Comparison of ENCODE assay signal across 23 mouse cellular contexts in the genomic region with DNA sequence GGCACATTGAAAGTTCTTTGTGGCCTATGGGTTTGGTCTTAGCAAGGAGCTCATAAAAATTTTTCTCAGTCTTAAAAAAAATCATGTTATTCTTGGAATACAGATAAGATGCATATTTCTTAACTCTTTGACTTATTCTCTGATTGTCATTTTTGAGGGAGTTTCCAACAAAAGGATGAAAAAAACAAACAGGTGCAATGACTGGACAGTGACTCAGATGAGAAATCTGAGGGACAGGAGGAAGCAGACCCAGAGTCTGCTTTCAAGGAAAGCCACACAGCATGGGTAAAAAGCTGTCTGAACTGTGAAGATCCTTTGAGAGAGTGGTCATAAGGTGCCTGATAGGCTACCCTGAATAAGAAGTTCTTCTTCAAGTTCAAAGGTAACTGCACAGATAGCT.
DNase-seq lines count a peak whose midpoint lies in the region; TF ChIP-seq lines count a peak whose summit lies in the region.
"Had no signal": no experiment of that assay in that cellular context is flagged by ENCODE, and none has a peak within 500 bp of the region (broad histone marks: within the 10 kb centered on the region; RNA-seq: fewer than 3 reads in every experiment).

No protein-coding gene starts in this region.

- H3K4me3 ChIP-seq in C2C12 (ENCODE audit: insufficient read depth, poor library complexity, severe bottlenecking) = no peak overlapping the region
- H3K4me3 ChIP-seq in embryonic fibroblast, embryonic 13.5 days (ENCODE audit: insufficient read depth, low read length) = no peak overlapping the region
- no peak overlapping the region for H3K4me3 ChIP-seq in myocyte

- no peak overlapping the region for H3K4me2 ChIP-seq in myocyte (ENCODE audit: low read depth)

- H3K27me3 ChIP-seq in C2C12 (ENCODE audit: control insufficient read depth, insufficient read depth, insufficient read length) (no peaks in the 10 kb centered on the region), myocyte (ENCODE audit: control insufficient read depth, insufficient read depth, insufficient read length) (no peaks in the 10 kb centered on the region)
- H3K27me3 ChIP-seq: CH12.LX, Patski had no signal

- DNase-seq in 3T3-L1 (ENCODE audit: low read depth, low spot score) = peak; percentile 18
- no peak for DNase-seq in heart, postnatal 25 days (ENCODE audit: low spot score)
- DNase-seq in gastrocnemius, adult 18-20 months (ENCODE audit: low spot score) = no peak
- no peak for DNase-seq in right cerebral cortex, postnatal 25 days
- DNase-seq in adrenal gland, adult 18-20 months (ENCODE audit: low spot score in 2 of 2) = no peak
- DNase-seq: adrenal gland, adult 2 months; adrenal gland, adult 8-10 months; adrenal gland, postnatal 10 days; adrenal gland, postnatal 14 days; adrenal gland, postnatal 25 days; adrenal gland, postnatal 36 days; B cell, adult 2 months; cerebellum, adult 11 months; cerebellum, adult 11-12 months; cerebellum, adult 18-20 months; cerebellum, adult 2 months; cerebellum, adult 8-10 months had no signal

- no peak for TF ChIP-seq CTCF in C2C12 (IDR thresholded peaks at IDR 0.05; ENCODE audit: control insufficient read depth, insufficient read depth, insufficient read length)
- no peak for TF ChIP-seq CTCF in embryonic fibroblast, embryonic 13.5 days (IDR thresholded peaks at IDR 0.05; ENCODE audit: borderline replicate concordance, insufficient read depth, low read length)

- intact Hi-C loops in heart, postnatal 25 days (cut with DNase I) = no loop called here

- H3ac ChIP-seq in C2C12 (ENCODE audit: control insufficient read depth, insufficient read length, low read depth) (no peak overlapping the region), myocyte (ENCODE audit: control insufficient read depth, insufficient read length) (no peak overlapping the region)

- peak overlapping the region; percentile 26; the same call in 1 of the 2 replicates for H3K27ac ChIP-seq in embryonic fibroblast, embryonic 13.5 days (ENCODE audit: insufficient read depth, low read length)

- no peak for TF ChIP-seq POLR2A in embryonic fibroblast, embryonic 13.5 days (IDR thresholded peaks at IDR 0.05; ENCODE audit: low read depth, low read length)
- no peak for TF ChIP-seq POLR2A in myocyte (IDR thresholded peaks at IDR 0.05; ENCODE audit: insufficient read length, low read depth)

- H3K36me3 ChIP-seq in C2C12 (ENCODE audit: control insufficient read depth, insufficient read depth) (no peaks in the 10 kb centered on the region), myocyte (ENCODE audit: control insufficient read depth, insufficient read depth) (no peaks in the 10 kb centered on the region)
- H3K36me3 ChIP-seq: G1E had no signal

- H3K79me3 ChIP-seq in C2C12 (ENCODE audit: low read depth) = no peaks in the 10 kb centered on the region

- no peaks in the 10 kb centered on the region for H3K79me2 ChIP-seq in C2C12 (ENCODE audit: control insufficient read depth, insufficient read depth)
- no peaks in the 10 kb centered on the region for H3K79me2 ChIP-seq in myocyte (ENCODE audit: control insufficient read depth, insufficient read depth)

- no peaks in the 10 kb centered on the region for H3K4me1 ChIP-seq in embryonic fibroblast, embryonic 13.5 days (ENCODE audit: control insufficient read depth, insufficient read depth, low read length)

TF ChIP-seq in C2C12, 6 proteins besides CTCF, POLR2A, EP300 and RAD21:
- TF ChIP-seq FOSL1 (IDR thresholded peaks at IDR 0.05; ENCODE audit: insufficient read depth, low read length, poor library complexity, severe bottlenecking) (peak; percentile 70), MYOD1 (IDR thresholded peaks at IDR 0.05; ENCODE audit: control insufficient read depth, insufficient read length, low read depth) (peak; percentile 92), MYOG (IDR thresholded peaks at IDR 0.05; ENCODE audit: control insufficient read depth, extremely low read depth, insufficient read length) (no peak), CEBPB (IDR thresholded peaks at IDR 0.05; ENCODE audit: low read depth) (no peak), USF1 (IDR thresholded peaks at IDR 0.05; ENCODE audit: low read depth) (no peak), MAX (IDR thresholded peaks at IDR 0.05) (no peak)

TF ChIP-seq in myocyte, 11 proteins besides CTCF, POLR2A, EP300 and RAD21:
- TF ChIP-seq MAX (IDR thresholded peaks at IDR 0.05; ENCODE audit: low read depth) (no peak), CEBPB (IDR thresholded peaks at IDR 0.05; ENCODE audit: insufficient read depth, poor library complexity, severe bottlenecking) (0 out of 2 replicates have a peak, but pooled peaks have one; percentile 4), TCF12 (IDR thresholded peaks at IDR 0.05; ENCODE audit: insufficient read depth, poor library complexity, severe bottlenecking) (peak; percentile 32), MYOD1 (IDR thresholded peaks at IDR 0.05; ENCODE audit: control insufficient read depth in 1 of 3, insufficient read length in 2 of 3, low read depth in 2 of 3) (peak in 2 of 3 experiments; percentile 47 to 48)
TF ChIP-seq in myocyte: peak in this region for 3.
